Mouse (Mus musculus) liver, embryonic 15.5 days (tissue): ENCODE measurements at regions not wholly inside any gene's neighbourhood (a gene's known extent, or its start where the extent isn't known, plus 50 kb on each side); places are given as distances from the start of the nearest gene placed in this dataset.

Experiments used
- ATAC-seq: fragments of 200-750 bp; cut with Nextera tagmentation; 2 replicates; pipeline ENCODE4 v1.8.0; 2017; ENCODE audit warnings: moderate number of reproducible peaks, mild to moderate bottlenecking, moderate library complexity; ENCODE audit not compliant: insufficient read depth
- H3K27ac ChIP-seq: fragments of 300-500 bp; sonication (generic); replicated peaks from 2 replicates; pipeline ENCODE4 v1.5.1; 2015; ENCODE audit warnings: mild to moderate bottlenecking, inconsistent platforms
- H3K27me3 ChIP-seq: fragments of 300-500 bp; sonication (generic); 2 replicates; pipeline ENCODE4 v1.6.1; 2015; ENCODE audit warnings: mild to moderate bottlenecking, inconsistent platforms
- H3K36me3 ChIP-seq: fragments of 300-500 bp; sonication (generic); replicated peaks from 2 replicates; pipeline ENCODE4 v1.6.1; 2015; ENCODE audit warnings: moderate library complexity, mild to moderate bottlenecking, inconsistent platforms
- H3K4me1 ChIP-seq: fragments of 300-500 bp; sonication (generic); replicated peaks from 2 replicates; pipeline ENCODE4 v1.6.1; 2015; ENCODE audit warnings: inconsistent platforms
- H3K4me2 ChIP-seq: fragments of 300-500 bp; sonication (generic); 2 replicates; pipeline ENCODE4 v1.6.1; 2015; ENCODE audit warnings: moderate library complexity, mild to moderate bottlenecking, inconsistent platforms
- H3K4me3 ChIP-seq: fragments of 300-500 bp; sonication (generic); replicated peaks from 2 replicates; pipeline ENCODE4 v1.5.1; 2015; ENCODE audit warnings: mild to moderate bottlenecking, inconsistent platforms
- H3K9ac ChIP-seq: fragments of 300-500 bp; sonication (generic); 2 replicates; pipeline ENCODE4 v1.6.1; 2015; ENCODE audit warnings: moderate library complexity, mild to moderate bottlenecking, inconsistent platforms
- H3K9me3 ChIP-seq: fragments of 300-500 bp; sonication (generic); replicated peaks from 2 replicates; pipeline ENCODE4 v1.6.1; 2016; ENCODE audit warnings: inconsistent platforms
- WGBS: fragments of 180-500 bp; shearing (Covaris S2); methylation state at CpG from one replicate; pipeline ENCODE4 v1.1.7; 2015; ENCODE audit warnings: mixed read lengths; ENCODE audit not compliant: insufficient replicate concordance; 5-methylcytosine and 5-hydroxymethylcytosine counted together

DNA sequence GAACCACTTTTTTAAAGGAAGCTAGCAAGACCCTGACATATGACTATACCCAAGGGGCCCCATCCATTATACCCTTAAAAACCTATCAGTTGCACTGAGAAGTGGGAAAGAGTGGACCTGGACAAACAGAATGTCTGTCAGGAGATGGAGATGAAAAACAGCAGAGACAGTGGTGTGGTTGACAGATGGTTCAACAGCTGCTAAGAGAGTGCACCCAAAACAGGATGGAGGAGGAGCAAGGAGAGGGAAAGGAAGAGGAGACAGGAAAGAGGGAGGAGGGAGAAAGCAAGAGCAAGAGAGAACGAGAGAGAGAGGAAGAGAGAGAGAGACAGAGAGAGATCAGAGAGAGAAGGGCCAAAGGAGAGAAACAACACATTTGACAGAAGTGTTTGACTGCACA, 292.8 kb upstream of the Zmiz1 start:
- no peak for ATAC-seq
- H3K4me3 ChIP-seq, result no peak overlapping the region
- H3K27ac ChIP-seq, result no peak overlapping the region
- WGBS, result 12% methylated on average over 1 of the region's 1 CpGs
- no peaks in the 10 kb centered on the region for H3K9me3 ChIP-seq
- H3K4me1 ChIP-seq, result no peaks in the 10 kb centered on the region
- H3K4me2 ChIP-seq, result no peak overlapping the region
- H3K9ac ChIP-seq, result no peak overlapping the region
- no peaks in the 10 kb centered on the region; the same call in 1 of the 2 replicates for H3K27me3 ChIP-seq
- no peaks in the 10 kb centered on the region for H3K36me3 ChIP-seq

DNA sequence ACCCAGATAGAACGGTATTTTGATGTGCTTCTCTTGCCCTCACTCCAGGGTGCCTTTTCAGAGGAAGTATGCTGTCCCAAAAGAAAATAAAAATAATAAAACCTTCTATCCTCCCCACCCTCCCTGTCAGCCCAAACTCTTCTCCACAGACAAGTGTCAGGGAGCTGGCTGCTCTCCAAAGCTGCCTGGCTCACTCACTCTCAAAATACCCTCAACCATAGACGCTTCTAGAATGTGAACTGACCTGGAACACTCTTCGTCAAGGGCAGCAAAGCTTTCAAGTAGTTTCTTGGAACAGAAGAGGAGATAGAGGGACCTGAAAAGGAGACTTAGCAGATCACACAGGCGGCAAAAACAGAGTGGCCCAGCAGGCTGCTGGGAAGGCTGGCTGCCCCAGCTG, 291.4 kb upstream of the Zmiz1 start:
- H3K4me1 ChIP-seq, result no peaks in the 10 kb centered on the region
- no peak overlapping the region for H3K4me2 ChIP-seq
- no peaks in the 10 kb centered on the region for H3K36me3 ChIP-seq
- H3K9me3 ChIP-seq, result no peaks in the 10 kb centered on the region
- no peak overlapping the region for H3K9ac ChIP-seq
- no peak overlapping the region for H3K27ac ChIP-seq
- no peaks in the 10 kb centered on the region; the same call in 1 of the 2 replicates for H3K27me3 ChIP-seq
- no peak for ATAC-seq
- no peak overlapping the region for H3K4me3 ChIP-seq
- WGBS, result 44% methylated on average over 4 of the region's 4 CpGs

DNA sequence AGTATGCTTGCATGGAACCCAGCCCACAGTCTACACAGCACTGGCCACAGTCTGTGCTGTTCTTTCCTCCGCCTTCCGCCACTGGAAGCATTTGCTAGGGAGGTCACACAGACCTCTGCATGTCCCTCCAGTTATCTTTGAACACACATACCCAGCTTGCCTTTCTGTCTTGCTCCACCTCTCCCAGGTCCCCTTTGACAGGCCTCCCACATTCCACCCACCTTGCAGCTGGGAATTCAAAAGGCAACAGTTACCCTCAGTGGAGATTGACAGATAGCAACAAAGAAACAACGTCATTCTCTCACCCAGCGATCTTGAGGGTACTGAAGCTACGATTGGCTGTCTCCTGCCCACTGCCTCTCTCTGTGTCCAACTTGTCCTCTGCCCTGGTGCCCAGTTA, 290.7 kb upstream of the Zmiz1 start:
- no peaks in the 10 kb centered on the region for H3K4me1 ChIP-seq
- H3K27me3 ChIP-seq, result no peaks in the 10 kb centered on the region; the same call in 1 of the 2 replicates
- no peak overlapping the region for H3K4me2 ChIP-seq
- H3K36me3 ChIP-seq, result no peaks in the 10 kb centered on the region
- H3K9me3 ChIP-seq, result no peaks in the 10 kb centered on the region
- no peak overlapping the region for H3K9ac ChIP-seq
- H3K27ac ChIP-seq, result no peak overlapping the region
- ATAC-seq, result no peak
- no peak overlapping the region for H3K4me3 ChIP-seq
- 42% methylated on average over 5 of the region's 5 CpGs for WGBS

DNA sequence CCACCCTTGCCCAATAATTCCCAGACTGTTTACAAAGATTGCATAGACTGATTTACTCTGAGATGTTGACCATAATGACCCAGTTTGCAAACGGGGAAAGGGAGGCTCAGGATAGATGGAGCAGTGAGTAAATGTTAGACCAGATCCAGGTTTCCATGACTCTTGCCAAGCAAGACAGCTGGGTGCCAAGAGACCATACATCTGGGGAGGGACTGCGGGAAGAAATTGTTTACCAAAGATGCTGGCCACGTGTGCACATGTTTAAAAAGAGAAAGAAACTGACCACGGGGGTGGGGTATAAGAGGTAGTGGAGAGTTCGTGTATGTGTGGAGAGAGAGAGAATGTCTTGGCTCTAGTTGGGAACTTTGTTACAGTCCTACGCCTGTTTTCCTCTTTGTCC, 285.7 kb upstream of the Zmiz1 start:
- Histone ChIP-seq H3K4me3 (no peak overlapping the region), H3K27ac (no peak overlapping the region), H3K4me1 (no peaks in the 10 kb centered on the region), H3K9ac (no peak overlapping the region), H3K27me3 (no peaks in the 10 kb centered on the region), H3K4me2 (no peak overlapping the region), H3K36me3 (no peaks in the 10 kb centered on the region), H3K9me3 (no peaks in the 10 kb centered on the region)
- WGBS, result 45% methylated on average over 6 of the region's 6 CpGs
- no peak for ATAC-seq

DNA sequence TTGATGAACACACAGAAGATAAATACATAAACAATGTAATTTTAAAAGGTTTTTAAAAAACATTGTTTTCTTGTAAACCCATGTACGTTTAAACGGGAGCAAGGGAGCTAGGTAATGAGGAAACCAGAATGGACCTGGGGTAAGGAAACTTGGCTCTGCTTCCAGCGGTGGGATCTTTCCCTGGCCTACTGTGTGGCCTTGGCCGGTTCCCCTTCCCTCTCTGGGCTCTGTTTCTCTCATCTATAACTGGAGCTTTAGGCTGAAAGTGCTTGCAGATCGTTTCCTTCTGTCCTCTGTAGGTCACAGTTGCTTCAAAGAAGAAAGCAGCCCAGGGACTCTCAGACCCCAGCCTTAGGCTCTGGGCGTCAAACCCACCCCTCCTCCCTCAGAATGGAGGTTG, 285.1 kb upstream of the Zmiz1 start:
- no peak overlapping the region for H3K4me2 ChIP-seq
- WGBS, result 63% methylated on average over 6 of the region's 6 CpGs
- no peaks in the 10 kb centered on the region for H3K36me3 ChIP-seq
- H3K27ac ChIP-seq, result no peak overlapping the region
- H3K9ac ChIP-seq, result no peak overlapping the region
- no peak overlapping the region for H3K4me3 ChIP-seq
- no peak for ATAC-seq
- H3K27me3 ChIP-seq, result no peaks in the 10 kb centered on the region
- H3K4me1 ChIP-seq, result no peaks in the 10 kb centered on the region
- no peaks in the 10 kb centered on the region for H3K9me3 ChIP-seq

DNA sequence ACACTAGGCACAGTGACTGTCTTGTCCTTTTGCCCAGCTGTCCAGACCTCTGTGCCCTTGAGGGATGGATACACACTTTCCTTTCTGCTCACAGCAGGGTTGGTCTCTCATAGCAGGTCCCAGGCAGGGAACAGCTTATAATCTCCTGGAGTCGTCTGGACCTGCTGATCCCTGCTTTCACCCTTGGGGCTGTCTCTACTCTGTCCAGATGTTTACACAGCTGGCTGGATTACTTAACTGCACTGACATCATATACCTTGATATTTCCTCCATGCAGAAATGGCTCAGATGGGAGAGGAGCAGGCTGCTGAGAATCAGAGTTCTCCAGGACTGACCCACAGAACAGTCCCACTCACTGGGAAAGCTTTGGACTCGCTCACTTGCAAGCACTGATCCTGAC, 284.6 kb upstream of the Zmiz1 start:
- Histone ChIP-seq H3K4me1 (no peaks in the 10 kb centered on the region), H3K4me3 (no peak overlapping the region), H3K27ac (no peak overlapping the region), H3K9me3 (no peaks in the 10 kb centered on the region), H3K36me3 (no peaks in the 10 kb centered on the region), H3K9ac (no peak overlapping the region), H3K4me2 (no peak overlapping the region), H3K27me3 (no peaks in the 10 kb centered on the region)
- WGBS, result 44% methylated on average over 2 of the region's 2 CpGs
- ATAC-seq, result no peak

DNA sequence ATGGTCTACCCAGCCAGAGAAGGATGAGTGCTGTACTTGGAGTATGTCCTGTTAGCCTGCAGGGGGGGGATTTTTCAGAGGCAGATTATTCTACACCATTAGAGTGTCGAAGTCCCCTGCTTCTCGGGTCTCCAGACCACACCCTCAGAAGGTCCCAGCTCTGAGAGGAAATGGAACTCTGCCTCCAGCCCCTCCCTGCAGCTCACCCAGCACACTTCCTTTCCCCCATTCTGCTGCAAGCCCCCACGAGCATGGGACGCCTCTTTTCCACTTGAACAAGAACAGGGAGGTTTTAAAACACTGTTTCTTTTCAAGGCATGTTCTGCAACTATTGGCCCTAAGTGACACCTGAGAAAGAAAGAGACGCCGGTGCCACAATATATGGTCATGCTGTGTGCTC, 282.8 kb upstream of the Zmiz1 start:
- Histone ChIP-seq H3K9ac (no peak overlapping the region), H3K36me3 (no peaks in the 10 kb centered on the region), H3K27me3 (no peaks in the 10 kb centered on the region), H3K4me3 (no peak overlapping the region), H3K4me2 (no peak overlapping the region), H3K9me3 (no peaks in the 10 kb centered on the region), H3K4me1 (no peaks in the 10 kb centered on the region), H3K27ac (no peak overlapping the region)
- WGBS, result 34% methylated on average over 6 of the region's 6 CpGs
- no peak for ATAC-seq

DNA sequence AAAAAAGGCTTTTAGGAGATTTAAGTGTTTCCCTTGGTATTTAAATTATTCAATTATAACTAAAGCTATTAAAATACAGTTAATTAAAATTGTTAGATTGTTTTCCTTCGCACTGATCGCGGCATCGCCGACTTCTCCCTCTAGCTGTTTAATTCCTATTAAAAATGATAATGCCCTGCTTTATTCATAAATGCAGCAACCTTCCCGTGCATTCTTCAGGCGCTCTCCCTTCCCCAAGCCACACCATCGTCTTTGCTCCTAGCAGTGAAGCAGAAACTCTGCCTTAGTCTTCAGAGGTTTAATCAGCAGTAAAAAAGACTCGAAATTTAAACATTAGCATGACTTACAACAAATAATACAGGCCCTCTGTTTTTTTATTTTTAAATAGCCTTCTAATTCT, 278.9 kb upstream of the Zmiz1 start:
- H3K4me2 ChIP-seq, result no peak overlapping the region

DNA sequence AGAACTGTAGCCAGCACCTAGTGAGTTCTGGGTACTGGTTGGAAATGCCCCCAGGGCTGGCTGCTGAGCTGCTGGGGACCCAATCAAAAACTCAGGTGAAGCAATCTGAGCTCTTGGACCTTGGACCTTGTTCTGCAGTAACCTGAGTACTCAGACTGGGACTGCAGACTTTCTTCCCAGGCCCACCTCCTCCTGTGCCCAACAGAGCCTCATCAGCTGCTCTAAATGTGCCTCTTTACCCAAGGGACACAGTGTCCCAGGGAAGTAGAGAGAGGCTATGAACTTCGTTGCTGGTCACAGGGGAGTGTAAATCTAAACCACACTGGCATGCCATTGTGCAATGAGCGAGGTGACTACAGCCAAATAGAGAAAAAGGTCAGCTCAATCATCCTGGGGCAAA, 277.6 kb upstream of the Zmiz1 start:
- ATAC-seq, result peak; percentile 69
- no peaks in the 10 kb centered on the region for H3K9me3 ChIP-seq
- H3K9ac ChIP-seq, result no peak overlapping the region
- 12% methylated on average over 2 of the region's 2 CpGs for WGBS
- no peaks in the 10 kb centered on the region for H3K4me1 ChIP-seq
- no peaks in the 10 kb centered on the region for H3K36me3 ChIP-seq
- no peak overlapping the region for H3K4me3 ChIP-seq
- no peak overlapping the region for H3K4me2 ChIP-seq
- no peaks in the 10 kb centered on the region for H3K27me3 ChIP-seq
- H3K27ac ChIP-seq, result no peak overlapping the region

More for the DNA sequence above, 278.9 kb upstream of the Zmiz1 start:
- Histone ChIP-seq H3K4me1 (no peaks in the 10 kb centered on the region), H3K9me3 (no peaks in the 10 kb centered on the region), H3K27me3 (no peaks in the 10 kb centered on the region), H3K36me3 (no peaks in the 10 kb centered on the region), H3K4me3 (no peak overlapping the region), H3K9ac (no peak overlapping the region), H3K27ac (no peak overlapping the region)
- ATAC-seq, result no peak
- WGBS, result 67% methylated on average over 9 of the region's 9 CpGs

DNA sequence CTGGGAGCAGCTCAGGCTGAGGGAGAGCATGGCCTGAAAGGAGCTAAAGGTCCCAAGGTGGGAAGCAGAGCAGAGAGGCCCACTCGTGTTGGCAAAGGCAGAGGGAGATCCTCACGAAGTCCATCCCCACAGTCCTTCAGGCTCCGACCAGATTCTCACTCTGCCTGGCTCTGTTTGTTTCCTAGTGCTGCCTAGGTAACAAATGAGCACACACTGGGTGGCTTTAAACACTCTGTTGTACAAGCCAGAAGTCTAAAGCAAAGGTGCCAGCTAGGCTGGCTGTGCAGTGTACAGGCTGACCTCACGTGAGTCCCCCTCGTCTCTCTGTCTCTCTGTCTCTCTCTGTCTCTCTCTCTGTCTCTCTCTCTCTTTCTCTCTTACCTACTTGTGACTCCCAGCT, 274.9 kb upstream of the Zmiz1 start:
- no peaks in the 10 kb centered on the region for H3K36me3 ChIP-seq
- no peak overlapping the region for H3K9ac ChIP-seq
- H3K9me3 ChIP-seq, result no peaks in the 10 kb centered on the region
- H3K4me3 ChIP-seq, result no peak overlapping the region
- H3K27me3 ChIP-seq, result no peaks in the 10 kb centered on the region
- WGBS, result 51% methylated on average over 5 of the region's 5 CpGs
- H3K4me1 ChIP-seq, result no peaks in the 10 kb centered on the region
- no peak overlapping the region for H3K4me2 ChIP-seq
- ATAC-seq, result no peak
- H3K27ac ChIP-seq, result no peak overlapping the region

DNA sequence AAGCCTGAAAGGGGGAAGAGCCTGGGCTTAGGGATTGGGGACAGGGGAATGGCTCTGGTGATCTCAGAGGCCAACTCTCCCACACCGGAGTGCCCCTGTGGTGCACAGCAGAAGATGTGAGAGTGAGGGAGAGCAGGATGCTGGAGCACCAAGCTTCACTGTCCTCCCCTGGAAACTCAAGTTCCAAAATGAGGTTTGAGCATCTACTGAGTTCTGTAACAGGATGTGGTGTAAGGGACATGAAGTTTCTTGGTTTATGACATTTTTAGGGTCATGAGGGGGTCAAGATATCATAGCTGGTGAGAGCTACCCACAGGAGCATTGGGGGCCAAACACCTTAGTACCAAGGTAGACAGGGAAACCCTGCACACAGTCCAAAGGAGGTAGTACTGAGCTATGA, 274.1 kb upstream of the Zmiz1 start:
- Histone ChIP-seq H3K9me3 (no peaks in the 10 kb centered on the region), H3K4me2 (no peak overlapping the region)
- no peak for ATAC-seq

DNA sequence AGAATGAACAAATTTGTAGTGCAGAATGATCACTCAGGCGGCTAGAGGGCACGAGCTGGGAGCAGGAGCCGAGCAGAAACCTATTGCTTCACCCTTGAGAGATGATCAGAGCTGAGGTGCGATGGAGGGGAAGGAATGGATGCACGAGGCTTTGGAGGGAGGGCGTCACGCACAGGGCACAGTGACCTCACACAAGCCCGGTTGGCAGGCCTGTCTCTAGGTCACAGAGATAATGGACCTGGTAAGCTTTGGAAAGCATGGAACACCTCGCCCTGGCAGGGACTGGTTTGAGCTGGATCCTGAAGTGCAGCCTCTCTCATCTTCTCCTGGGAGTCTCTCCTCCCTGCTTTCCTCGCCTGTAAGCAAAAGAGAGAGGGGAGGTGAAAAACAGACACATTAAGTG, 273.4 kb upstream of the Zmiz1 start:
- no peak for ATAC-seq
- no peak overlapping the region for H3K4me3 ChIP-seq
- H3K4me2 ChIP-seq, result no peak overlapping the region
- WGBS, result 40% methylated on average over 10 of the region's 10 CpGs
- H3K36me3 ChIP-seq, result no peaks in the 10 kb centered on the region
- no peaks in the 10 kb centered on the region for H3K9me3 ChIP-seq
- no peaks in the 10 kb centered on the region for H3K4me1 ChIP-seq
- H3K9ac ChIP-seq, result no peak overlapping the region
- no peak overlapping the region for H3K27ac ChIP-seq
- no peaks in the 10 kb centered on the region for H3K27me3 ChIP-seq

More for the DNA sequence above, 274.1 kb upstream of the Zmiz1 start:
- no peak overlapping the region for H3K27ac ChIP-seq
- 75% methylated on average over 1 of the region's 1 CpGs for WGBS
- H3K27me3 ChIP-seq, result no peaks in the 10 kb centered on the region
- no peak overlapping the region for H3K9ac ChIP-seq
- no peaks in the 10 kb centered on the region for H3K36me3 ChIP-seq
- H3K4me1 ChIP-seq, result no peaks in the 10 kb centered on the region
- H3K4me3 ChIP-seq, result no peak overlapping the region
